Mouse (Mus musculus) monocyte, adult 2 months (primary cell): ENCODE results near the gene Rnft1.

Source experiments
- DNase-seq, 2 experiments: peaks; one replicate each; pipeline ENCODE4 v3.0.0; 2022; ENCODE audit warnings: low spot score in 2 of 2, low read depth in 1 of 2

The Rnft1 gene

DNA sequence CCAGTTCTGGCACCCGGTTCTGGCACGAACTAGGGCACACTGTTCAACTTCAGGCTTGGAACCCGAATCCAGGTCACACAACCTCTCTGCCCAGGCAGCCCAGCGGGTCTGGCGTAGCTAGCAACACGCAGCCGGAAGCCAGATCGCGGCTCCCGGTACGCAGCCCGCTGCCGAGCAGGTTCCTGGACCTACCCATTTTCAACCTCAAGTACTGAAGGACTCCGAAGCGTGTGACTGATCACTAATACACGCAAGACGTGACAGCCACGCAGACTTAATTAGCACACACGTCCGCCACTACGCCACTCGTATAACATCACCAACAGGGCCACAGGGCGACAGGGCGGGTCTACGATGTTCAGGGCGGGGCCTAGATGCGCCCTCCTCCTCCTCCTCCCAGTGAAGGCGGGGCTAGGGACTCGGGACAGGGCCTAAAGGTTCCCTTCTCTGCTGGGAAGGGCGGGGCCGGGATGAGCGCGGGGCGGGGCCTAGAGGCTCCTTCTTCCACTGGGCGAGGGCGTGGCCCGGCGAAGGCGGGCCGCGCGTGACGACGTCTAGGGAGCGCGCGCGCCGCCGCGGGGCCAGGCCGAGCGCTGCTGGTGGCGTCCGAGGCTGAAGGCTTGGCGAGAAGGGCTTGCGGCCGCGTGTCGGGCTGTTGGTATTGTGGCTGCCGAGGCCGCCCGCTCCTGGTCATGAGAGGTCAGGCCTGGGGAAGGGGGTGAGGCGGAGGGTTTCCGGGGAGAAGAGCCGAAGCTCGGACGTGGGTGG lies at the start of gene Rnft1:
Gene Rnft1, plus strand, starts transcription at position 557 of the 768 bp plus-strand sequence.
- peak; percentile 94 to 99 for DNase-seq

DNA sequence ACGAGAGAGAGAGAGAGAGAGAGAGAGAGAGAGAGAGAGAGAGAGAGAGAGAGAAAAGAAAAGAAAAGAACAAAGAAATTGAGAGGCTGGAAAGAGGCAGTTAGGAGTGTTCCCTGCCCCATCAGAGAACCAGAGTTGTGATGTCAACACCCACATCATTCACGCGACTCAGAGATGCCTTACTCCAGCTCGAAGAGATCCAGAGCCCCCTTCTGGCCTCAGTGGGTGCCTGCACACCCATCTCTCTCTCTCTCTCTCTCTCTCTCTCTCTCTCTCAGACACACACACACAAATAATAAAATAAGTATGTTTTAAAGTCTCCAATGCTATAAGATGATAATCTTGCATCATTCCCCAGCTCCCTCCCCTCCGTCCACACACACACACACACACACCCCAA lies 47.6 kb upstream of the Rnft1 start:
- no peak for DNase-seq

DNA sequence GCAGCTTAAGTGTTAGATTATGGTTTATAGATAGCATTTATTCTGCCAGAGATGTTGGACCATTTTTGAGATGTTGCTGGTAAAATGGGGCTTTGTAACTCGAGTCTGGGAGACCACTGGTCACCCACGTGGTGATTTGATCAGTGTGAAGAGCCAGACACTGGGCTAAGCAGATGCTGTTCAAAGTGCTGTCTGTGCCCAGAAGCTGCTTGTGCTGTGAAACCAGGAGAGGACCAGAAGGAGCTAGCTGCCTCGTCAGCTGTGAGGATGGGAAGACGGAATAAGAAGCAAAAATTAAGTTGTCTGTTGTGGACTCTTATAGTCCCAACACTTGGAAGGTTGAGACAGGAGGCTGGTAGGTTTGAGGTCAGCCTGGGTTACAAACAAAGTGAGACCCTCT lies 46.2 kb upstream of the Rnft1 start:
- DNase-seq: no peak

DNA sequence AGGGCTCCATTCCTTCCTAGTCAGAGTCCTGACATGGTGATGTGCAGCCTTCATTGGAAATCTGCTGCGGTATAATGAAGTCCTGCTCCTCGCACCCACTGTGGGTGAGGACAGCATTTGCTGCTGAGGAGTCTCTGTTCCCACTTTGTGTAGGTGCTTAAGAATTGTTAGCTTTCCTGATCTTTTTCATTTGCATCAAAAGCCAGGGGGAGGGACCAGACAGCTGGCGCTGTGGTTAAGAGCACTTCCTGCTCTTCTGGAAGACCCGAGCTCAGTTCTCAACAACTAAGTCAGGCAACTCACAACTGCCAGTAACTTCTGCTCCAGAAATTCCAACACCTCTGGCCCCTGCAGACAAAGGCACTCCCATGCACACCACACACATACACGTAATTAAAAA lies 43.7 kb upstream of the Rnft1 start:
- no peak for DNase-seq

DNA sequence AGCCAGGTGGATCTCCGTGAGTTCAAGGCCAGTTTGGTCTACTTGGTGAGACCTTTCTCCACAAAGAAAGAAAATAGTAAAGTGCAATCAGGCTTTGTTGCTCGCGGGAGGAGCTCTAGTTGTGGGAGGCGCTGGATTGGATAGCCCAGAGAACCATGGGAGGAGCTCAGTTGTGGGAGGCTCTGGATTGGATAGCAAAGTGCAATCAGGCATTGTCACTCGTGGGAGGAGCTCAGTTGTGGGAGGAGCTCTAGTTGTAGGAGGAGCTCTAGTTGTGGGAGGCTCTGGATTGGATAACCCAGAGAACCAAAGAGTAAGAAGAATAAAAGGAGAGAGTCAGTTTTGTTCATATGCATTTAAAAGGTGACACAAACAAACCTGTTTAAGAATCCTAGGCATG lies 30.5 kb upstream of the Rnft1 start:
- DNase-seq: no peak

DNA sequence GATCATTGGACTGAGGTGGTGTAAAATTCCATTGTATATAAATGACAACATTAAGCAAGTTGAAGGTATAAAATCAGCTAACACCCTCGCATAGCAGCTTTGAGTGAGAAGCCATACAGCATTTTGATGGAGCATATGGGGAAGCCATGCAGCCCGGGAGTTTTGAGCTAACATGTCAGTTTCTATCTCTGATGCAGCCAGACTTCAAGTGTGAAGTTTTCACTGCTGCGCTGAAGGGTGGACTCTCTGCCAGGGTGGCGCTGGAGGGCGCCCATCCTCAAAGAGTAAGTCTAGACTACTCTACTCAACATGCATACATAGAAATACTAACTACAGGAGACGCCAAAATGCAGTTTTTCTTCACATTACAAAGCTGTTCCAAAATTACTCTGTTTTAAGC lies 26.9 kb upstream of the Rnft1 start:
- DNase-seq: no peak

DNA sequence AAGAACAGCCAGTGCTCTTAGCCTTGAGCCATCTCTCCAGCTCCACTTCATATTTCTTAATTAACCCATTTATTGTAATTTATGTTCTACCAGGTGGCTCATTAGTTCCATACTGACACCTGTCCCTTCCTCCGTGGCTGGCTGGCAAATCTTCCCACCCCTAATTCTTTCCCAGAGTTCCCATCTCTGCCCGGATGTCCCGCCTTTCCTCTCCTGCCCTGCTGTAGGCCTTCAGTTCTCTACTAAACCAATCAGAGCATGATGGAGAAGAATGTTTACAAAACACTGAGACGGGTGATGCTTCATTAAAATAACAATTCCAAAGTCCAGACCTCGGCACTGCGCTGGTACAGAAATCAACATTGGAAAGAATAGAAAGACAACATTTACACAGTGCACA lies 25.6 kb upstream of the Rnft1 start:
- no peak for DNase-seq

DNA sequence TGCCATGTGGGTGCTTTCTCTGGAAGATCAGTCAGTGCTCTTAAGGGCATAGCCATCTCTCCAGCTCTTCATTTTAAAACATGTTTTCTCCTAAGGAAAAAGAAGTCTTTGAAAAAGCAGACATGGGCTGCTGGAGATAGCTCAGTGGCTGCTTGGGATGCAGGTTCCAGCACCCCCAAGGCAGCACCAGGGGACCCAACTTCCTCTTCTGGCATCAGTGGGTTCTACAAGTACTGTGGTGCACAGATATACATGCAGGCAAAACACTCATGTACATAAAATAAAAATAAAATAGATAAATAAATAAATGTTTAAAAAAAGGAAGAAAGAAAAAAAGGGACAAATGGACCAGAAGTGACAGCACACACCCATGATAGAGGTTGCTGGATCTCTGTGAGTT lies 21.9 kb upstream of the Rnft1 start:
- no peak for DNase-seq

DNA sequence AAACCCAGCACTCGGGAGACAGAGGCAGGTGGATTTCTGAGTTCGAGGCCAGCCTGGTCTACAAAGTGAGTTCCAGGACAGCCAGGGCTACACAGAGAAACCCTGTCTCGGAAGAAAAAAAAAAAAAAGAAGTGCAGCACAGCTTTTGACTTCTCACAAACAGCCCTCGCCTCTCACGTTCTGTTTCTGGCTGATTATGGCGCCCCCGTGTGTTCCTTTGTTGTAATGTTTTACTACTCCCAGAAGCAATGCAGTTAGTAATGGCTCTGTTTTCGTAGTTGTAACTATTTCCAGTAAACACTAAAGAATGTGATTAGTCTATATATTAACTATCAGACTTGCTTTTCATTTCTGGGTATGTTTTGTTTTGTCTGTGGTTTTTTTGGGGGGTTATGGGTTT lies 20.2 kb upstream of the Rnft1 start:
- peak in 1 of 2 experiments; percentile 31 for DNase-seq

DNA sequence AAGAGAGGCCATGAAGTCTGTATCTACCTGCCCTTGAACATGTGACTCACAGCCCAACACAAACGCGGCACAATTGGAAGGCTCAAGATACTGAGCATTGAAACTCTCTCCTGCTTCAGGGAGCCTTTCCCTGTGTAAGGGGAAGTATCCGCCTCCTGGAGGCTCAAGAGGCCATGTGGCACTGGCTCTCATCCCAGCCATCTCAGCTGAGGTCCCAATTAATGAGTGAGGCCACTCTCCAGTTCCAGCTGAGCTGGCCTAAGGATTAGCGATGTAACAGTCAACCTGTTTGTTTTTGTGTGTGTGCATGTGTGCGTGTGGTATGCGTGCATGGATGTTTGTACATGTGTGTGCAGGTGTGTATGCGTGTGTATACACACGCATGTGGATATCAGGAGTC lies 16.1 kb upstream of the Rnft1 start:
- no peak for DNase-seq

DNA sequence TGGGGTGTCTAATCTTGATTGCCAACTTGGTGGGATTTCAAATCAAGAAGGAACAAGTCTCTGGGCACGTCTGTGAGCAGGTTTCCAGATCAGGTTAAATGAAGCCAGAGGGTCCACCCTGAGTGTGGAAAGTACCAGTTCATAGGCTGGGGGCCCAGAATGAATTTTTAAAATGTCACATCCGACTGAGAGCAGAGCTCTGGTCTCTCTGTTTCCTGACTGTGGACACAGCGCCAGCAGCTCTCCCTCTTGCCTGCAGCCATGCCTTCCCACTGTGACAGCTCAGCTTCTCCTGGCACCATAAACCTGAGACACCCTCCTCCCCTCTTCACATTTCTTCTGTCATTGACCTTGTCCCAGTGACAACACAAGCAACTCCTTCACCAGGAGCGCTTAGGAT lies 15.5 kb upstream of the Rnft1 start:
- DNase-seq: no peak

DNA sequence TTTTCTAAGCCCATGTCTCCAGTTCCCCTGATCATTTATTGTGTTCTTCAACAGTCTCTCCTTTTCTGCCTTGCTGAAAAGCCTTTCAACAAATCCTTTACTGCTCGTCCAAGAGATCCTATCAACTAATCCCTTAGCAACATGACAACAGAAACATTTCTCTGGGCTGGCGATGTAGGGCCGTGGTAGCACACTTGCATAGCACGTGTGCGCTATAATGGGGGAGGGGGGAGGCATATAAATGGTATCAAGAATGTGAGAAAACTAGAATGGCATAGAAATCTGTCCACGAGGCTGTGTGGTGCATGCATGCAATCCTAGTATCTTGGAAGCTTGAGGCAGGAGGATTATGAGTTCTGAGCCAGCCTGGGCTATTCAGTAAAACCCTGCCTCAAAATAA lies 12.7 kb upstream of the Rnft1 start:
- no peak for DNase-seq

DNA sequence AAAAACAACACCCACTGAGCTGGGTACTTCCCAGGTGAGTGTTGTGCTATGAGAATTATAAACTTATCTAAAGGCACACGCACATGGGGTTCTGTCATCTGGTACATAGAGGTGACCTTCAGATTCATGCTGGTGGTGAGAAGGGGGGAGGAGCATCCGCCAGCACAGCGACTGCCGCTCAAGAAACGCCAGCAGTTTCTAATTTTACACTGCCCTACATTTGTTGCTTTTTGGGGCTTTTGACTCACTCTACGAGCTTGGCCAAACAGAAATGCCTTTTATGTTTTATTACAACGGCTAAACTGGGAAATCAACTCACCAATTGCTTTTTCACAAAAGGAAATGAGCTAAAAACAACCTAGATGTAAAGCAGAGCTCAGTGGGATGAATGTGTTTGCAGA lies 11.7 kb upstream of the Rnft1 start:
- DNase-seq: no peak

DNA sequence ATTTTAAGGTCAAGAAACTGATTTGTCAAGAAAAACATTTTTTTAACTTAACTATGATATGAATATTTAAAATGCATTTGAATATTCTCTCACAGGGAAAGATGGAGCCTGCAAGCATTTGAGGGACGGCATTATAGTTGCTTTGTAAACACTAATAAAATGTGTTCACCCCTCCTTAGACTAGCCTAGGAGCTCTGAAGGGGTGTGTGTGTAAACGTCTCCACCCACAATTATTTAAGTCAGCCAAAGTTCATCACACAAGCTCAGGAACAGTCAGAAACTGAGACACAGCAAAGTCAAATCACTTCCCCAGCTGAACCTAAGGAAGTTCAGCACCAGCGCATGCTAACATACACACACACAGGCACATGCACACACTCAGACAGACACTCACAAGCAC lies 10.9 kb upstream of the Rnft1 start:
- no peak for DNase-seq

DNA sequence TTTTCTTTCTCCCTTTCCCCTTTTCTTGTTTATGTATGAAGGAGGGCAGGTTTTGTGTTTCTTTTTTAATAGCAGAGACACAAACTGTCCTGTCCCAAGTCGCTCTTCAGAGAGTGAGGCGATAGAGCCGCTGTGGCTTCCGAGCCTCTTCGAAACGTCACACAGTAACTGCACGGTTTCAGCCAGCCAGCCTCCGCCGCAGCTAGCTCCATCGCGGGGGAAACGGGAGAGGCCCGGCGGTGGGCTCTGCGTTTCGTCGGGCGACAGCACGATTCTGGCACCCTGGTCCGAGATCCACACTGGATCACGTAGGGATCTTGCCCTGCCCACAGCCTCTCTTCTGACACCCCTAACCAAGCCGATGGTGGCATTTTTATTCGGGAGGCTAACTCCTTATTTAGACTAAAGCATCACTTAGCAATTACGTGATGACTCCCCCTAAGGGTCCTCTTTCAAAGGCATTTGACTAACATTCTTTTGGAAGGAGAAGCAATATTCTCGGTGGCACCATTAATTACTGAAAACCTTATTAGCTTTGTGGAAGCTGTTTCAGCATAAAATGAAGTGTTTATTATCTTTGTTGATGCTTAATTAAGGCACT lies 553 bp downstream of the Rnft1 start:
- DNase-seq: no peak

DNA sequence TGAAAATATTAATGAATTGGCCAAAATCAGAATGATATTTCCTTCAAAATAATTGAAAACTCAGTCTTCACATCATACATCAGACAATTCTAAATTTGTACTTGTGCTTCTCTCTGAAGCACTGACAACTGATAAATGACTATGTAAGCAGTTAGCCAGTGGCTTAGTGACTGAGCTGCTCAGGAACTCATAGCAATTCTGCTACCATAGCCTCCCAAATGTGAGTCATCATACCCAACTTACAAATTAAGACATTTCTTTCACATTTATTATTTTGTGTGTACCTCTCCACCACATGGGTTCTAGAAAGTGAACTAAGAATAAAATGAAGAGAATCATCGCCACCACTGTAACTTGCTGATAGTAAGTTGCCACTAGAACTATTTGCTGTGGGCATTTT lies 6.3 kb downstream of the Rnft1 start:
- DNase-seq: no peak

DNA sequence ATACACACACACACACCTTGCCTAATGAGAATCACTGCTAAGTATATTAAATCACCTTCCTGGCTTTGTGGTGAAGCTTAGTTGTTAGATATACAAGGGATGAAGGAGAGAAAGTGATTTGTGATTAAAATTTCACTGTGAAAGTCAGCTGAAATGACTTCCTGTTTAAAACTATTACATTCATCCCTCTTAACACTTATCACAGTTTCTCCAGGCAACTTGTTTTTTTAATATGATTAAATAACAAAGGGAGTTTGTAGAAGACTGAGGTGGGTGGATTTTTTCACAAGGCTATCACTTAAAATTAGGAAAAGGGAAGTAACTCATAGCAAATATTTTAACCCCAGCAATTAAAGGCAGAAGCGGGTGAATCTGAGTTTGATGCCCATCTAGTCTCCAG lies 12.9 kb downstream of the Rnft1 start:
- DNase-seq: no peak

DNA sequence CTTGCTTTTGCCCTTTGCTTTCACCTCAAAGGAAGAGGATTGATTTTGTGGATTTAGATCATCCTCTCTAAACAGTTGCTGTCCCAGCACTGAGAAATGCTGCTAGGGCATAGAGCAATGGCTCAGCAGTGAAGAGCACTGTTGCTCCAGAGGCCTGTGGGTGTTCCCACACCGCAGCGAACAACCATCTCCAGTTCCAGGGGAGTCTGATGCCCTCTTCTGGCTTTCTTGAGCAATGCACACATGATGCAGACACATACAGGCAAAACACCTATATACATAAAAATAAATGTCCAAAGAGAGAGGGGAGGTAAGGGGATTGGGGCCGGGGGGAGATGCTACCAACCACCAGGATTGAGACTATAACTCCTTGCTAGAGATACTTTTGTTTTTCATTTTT lies 13.5 kb downstream of the Rnft1 start:
- no peak for DNase-seq

DNA sequence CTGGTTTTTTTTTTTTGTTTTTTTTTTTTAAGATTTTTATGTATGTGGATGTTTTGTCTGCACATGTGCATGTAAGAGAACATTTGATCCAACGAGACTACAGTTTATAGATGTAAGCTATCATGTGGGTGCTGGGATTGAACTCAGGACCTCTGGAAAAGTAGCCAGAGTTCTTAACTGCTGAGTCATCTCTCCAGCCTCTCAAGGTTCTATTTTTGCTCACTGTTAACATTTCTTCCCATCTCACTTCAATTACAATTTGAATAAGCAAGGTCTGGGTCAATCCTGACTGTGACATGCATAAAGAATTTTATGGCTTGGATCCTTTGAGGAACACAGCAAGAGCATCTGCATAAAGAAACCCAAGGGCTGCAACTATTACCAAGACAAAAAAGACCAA lies 16.3 kb downstream of the Rnft1 start:
- no peak for DNase-seq

DNA sequence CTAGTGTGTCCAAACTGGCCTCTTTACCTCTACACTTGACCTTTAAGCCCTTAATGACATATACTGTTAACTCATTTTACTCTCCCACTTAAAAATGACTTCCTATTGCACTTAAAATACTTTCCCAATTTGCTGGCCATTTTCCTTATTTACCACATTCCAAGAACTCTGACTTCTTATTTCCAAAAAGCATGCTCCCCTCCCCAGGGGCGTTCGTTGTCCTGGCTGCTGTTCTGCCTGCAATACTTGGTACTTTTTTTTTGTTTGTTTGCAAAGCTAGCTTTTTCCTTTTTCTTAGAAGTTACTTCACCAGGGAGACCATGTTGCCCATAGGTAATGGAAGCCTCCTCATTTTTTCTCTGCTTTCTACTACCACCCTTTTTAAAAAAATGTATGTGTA lies 18.7 kb downstream of the Rnft1 start:
- DNase-seq: no peak

DNA sequence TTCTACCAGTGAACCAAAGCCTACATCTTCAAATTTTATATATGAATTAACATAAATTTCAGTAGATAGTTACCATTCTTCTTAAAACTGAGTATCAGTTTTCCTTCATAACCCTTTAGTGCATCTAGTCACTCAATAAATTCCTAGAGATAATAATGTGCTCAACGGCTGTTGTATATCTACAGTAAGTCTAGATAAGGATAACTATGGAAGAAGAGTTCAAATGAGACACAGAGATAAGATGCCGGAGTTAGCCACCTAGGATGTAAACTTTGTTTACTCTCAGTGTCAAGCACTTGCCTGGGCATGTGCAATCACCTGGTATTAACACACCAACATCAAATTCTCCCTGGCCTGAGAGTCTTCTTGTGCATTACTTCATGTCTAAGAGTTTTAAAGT lies 22.9 kb downstream of the Rnft1 start:
- no peak for DNase-seq

DNA sequence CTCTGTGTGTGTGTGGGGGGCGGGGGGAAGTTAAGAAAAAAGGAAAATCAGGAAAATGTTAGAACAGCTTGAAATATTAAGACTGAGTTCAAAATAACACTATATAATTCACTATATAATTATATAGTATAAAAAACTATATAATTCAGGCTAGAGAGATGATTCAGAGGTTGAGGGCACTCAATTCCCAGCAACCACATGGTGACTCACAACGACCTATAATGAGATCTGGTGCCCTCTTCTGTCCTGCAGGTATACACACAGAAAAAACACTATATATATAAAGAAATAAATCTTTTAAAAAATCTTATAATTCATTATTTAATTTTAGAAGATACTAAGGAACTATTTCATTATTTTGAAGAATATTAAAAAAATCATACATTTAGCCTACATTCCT lies 23.5 kb downstream of the Rnft1 start:
- no peak for DNase-seq

DNA sequence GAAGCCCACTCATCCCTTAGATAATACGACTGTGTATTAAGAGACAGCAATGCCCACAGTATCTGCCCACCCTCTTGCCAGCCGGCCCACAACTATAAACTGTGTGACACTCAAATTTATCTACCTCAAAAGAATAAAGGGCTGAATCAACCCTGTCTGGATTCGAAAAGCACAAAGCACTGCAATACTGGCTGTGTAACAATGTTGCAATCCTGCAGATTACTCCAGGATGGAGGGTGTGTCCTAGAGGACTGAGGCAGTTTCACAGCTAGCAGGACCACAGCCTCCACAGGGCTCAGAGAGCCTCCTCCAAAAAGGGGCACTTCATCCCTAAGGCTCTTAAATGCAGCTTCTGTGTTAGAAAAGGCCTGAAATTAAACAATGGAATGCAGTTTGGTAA lies 32.2 kb downstream of the Rnft1 start:
- no peak for DNase-seq
